Mouse (Mus musculus) heart, postnatal 14 days (tissue): Measurements from ENCODE around the gene Qtrt2. TPM values are rescaled to one million over a fixed set of nuclear protein-coding genes. Genes with fewer than 3 reads are reported as not detected.
A peak's percentile ranks its signal among the peaks of the same experiment; 100 is the strongest.

Source experiments
- DNase-seq, 2 experiments: peaks; one replicate each; pipeline ENCODE4 v3.0.0; 2021 to 2022
- intact Hi-C: fragments of 180-260 bp; cut with DNase I; formaldehyde crosslinking; loops from one replicate; pipeline ENCODE4 v1.15.1; 2025
- total RNA-seq, 2 experiments: library from RNA; stranded (reverse); gene quantifications; 2 replicates each; pipeline ENCODE4 v1.2.3; 2021

Qtrt2 gene
- total RNA-seq, 2 experiments from 2014 or later: 14.7 to 16.2 TPM

GRCm38 (mm10) chr16:43930577-43930976, 4.0 kb upstream of the Qtrt2 start:
- intact Hi-C loops: no loop called here

GRCm38 (mm10) chr16:43925846-43926245, 763 bp downstream of the Qtrt2 start:
- intact Hi-C loops: no loop called here
- DNase-seq: no peak

More at GRCm38 (mm10) chr16:43930577-43930976, 4.0 kb upstream of the Qtrt2 start:
- no peak for DNase-seq

- no peak for DNase-seq
- intact Hi-C loops: no loop called here
Observed at GRCm38 (mm10) chr16:43925001-43925558, 1.5 kb downstream of the Qtrt2 start.

- no peak for DNase-seq
- intact Hi-C loops: no loop called here
Observed at GRCm38 (mm10) chr16:43922630-43923029, 4.0 kb downstream of the Qtrt2 start.

- DNase-seq: no peak
- intact Hi-C loops: no loop called here
Observed at GRCm38 (mm10) chr16:43922024-43922423, 4.6 kb downstream of the Qtrt2 start.

- no peak for DNase-seq
- intact Hi-C loops: no loop called here
Observed at GRCm38 (mm10) chr16:43918867-43919266, 7.7 kb downstream of the Qtrt2 start.

GRCm38 (mm10) chr16:43908881-43909280, 17.7 kb downstream of the Qtrt2 start:
- intact Hi-C loops: no loop called here

GRCm38 (mm10) chr16:43900571-43900970, 26.0 kb downstream of the Qtrt2 start:
- intact Hi-C loops: no loop called here
- DNase-seq: no peak

More at GRCm38 (mm10) chr16:43908881-43909280, 17.7 kb downstream of the Qtrt2 start:
- DNase-seq: no peak

- DNase-seq: no peak
- intact Hi-C loops: no loop called here
Observed at GRCm38 (mm10) chr16:43900138-43900537, 26.5 kb downstream of the Qtrt2 start.

GRCm38 (mm10) chr16:43894501-43894900, 32.1 kb downstream of the Qtrt2 start:
- intact Hi-C loops: loop anchor here (5.0 kb wide), 1 partner anchor 168 kb away; the partner anchor contains the start of gene Gramd1c
- no peak for DNase-seq

GRCm38 (mm10) chr16:43890747-43891336, 35.8 kb downstream of the Qtrt2 start:
- intact Hi-C loops: loop anchor here (5.0 kb wide), 1 partner anchor 171 kb away; the partner anchor contains the start of gene Gramd1c

GRCm38 (mm10) chr16:43890005-43890336, 36.6 kb downstream of the Qtrt2 start:
- no peak for DNase-seq
- intact Hi-C loops: loop anchor here (5.0 kb wide), 1 partner anchor 172 kb away; the partner anchor contains the start of gene Gramd1c

More at GRCm38 (mm10) chr16:43890747-43891336, 35.8 kb downstream of the Qtrt2 start:
- DNase-seq: no peak

GRCm38 (mm10) chr16:43889208-43890004, 37.2 kb downstream of the Qtrt2 start, which contains the start of gene Ccdc191:
Gene Ccdc191, plus strand, starts transcription at chr16:43889800.
- peak; percentile 96 to 99 for DNase-seq
- intact Hi-C loops: loop anchor here (5.0 to 10.0 kb wide), 2 partner anchors 173 to 245 kb away; partner anchors contain the start of genes Atp6v1a, Gramd1c and Naa50

GRCm38 (mm10) chr16:43882329-43882728, 44.3 kb downstream of the Qtrt2 start:
- intact Hi-C loops: loop anchor here (10.0 kb wide), 1 partner anchor 252 kb away; the partner anchor contains the start of genes Atp6v1a and Naa50
- DNase-seq: no peak

- intact Hi-C loops: loop anchor here (10.0 kb wide), 1 partner anchor 253 kb away; the partner anchor contains the start of genes Atp6v1a and Naa50
Observed at GRCm38 (mm10) chr16:43881636-43882035, 45.0 kb downstream of the Qtrt2 start.

GRCm38 (mm10) chr16:43879769-43880168, 46.8 kb downstream of the Qtrt2 start:
- no peak for DNase-seq
- intact Hi-C loops: loop anchor here (10.0 kb wide), 1 partner anchor 255 kb away; the partner anchor contains the start of genes Atp6v1a and Naa50

More at GRCm38 (mm10) chr16:43881636-43882035, 45.0 kb downstream of the Qtrt2 start:
- no peak for DNase-seq

GRCm38 (mm10) chr16:43871419-43871818, 55.2 kb downstream of the Qtrt2 start:
- intact Hi-C loops: no loop called here
- peak; percentile 16 to 47 for DNase-seq

GRCm38 (mm10) chr16:43869805-43870204, 56.8 kb downstream of the Qtrt2 start:
- intact Hi-C loops: no loop called here
- DNase-seq: no peak

- intact Hi-C loops: no loop called here
- DNase-seq: no peak
Observed at GRCm38 (mm10) chr16:43860624-43861023, 66.0 kb downstream of the Qtrt2 start.

- DNase-seq: no peak
- intact Hi-C loops: no loop called here
Observed at GRCm38 (mm10) chr16:43858941-43859476, 67.6 kb downstream of the Qtrt2 start.
